Mouse (Mus musculus): ENCODE measurements around the gene C6.

Gene C6

GRCm38 (mm10) chr15:4814976-4815375, 88.0 kb downstream of the C6 start:
- no peak overlapping the region for H3K4me3 ChIP-seq (replicated peaks; ENCODE audit: low read length)
- no peaks in the 10 kb centered on the region for H3K36me3 ChIP-seq (ENCODE audit: insufficient read depth, low read length)
- TF ChIP-seq CTCF (conservative IDR thresholded peaks at IDR 0.05; ENCODE audit: low read length) (no peak), POU5F1 (IDR thresholded peaks at IDR 0.05; ENCODE audit: borderline replicate concordance, low read length) (no peak), NANOG (IDR thresholded peaks at IDR 0.05; ENCODE audit: borderline replicate concordance, low read length) (no peak)
- H3K4me1 ChIP-seq (replicated peaks; ENCODE audit: low read depth, low read length): no peaks in the 10 kb centered on the region
- peaks cover 18% of the 10 kb centered on the region for H3K9me3 ChIP-seq (ENCODE audit: low read length)
- no peaks in the 10 kb centered on the region for H3K27me3 ChIP-seq (ENCODE audit: insufficient read depth, low read length)

GRCm38 (mm10) chr15:4815711-4816110, 88.7 kb downstream of the C6 start:
- Histone ChIP-seq H3K27me3 (ENCODE audit: insufficient read depth, low read length) (no peaks in the 10 kb centered on the region), H3K36me3 (ENCODE audit: insufficient read depth, low read length) (no peaks in the 10 kb centered on the region), H3K4me3 (replicated peaks; ENCODE audit: low read length) (no peak overlapping the region), H3K4me1 (replicated peaks; ENCODE audit: low read depth, low read length) (no peaks in the 10 kb centered on the region), H3K9me3 (ENCODE audit: low read length) (peaks cover 18% of the 10 kb centered on the region)
- TF ChIP-seq POU5F1 (IDR thresholded peaks at IDR 0.05; ENCODE audit: borderline replicate concordance, low read length) (no peak), CTCF (conservative IDR thresholded peaks at IDR 0.05; ENCODE audit: low read length) (no peak), NANOG (IDR thresholded peaks at IDR 0.05; ENCODE audit: borderline replicate concordance, low read length) (no peak)

- H3K9me3 ChIP-seq (ENCODE audit: low read length): peaks cover 18% of the 10 kb centered on the region
- TF ChIP-seq NANOG (IDR thresholded peaks at IDR 0.05; ENCODE audit: borderline replicate concordance, low read length) (no peak), POU5F1 (IDR thresholded peaks at IDR 0.05; ENCODE audit: borderline replicate concordance, low read length) (no peak), CTCF (conservative IDR thresholded peaks at IDR 0.05; ENCODE audit: low read length) (no peak)
- no peaks in the 10 kb centered on the region for H3K36me3 ChIP-seq (ENCODE audit: insufficient read depth, low read length)
- H3K4me3 ChIP-seq (replicated peaks; ENCODE audit: low read length): no peak overlapping the region
- no peaks in the 10 kb centered on the region for H3K4me1 ChIP-seq (replicated peaks; ENCODE audit: low read depth, low read length)
- H3K27me3 ChIP-seq (ENCODE audit: insufficient read depth, low read length): no peaks in the 10 kb centered on the region
Observed at GRCm38 (mm10) chr15:4816752-4817493, 89.9 kb downstream of the C6 start.

- Histone ChIP-seq H3K36me3 (ENCODE audit: insufficient read depth, low read length) (no peaks in the 10 kb centered on the region), H3K4me1 (replicated peaks; ENCODE audit: low read depth, low read length) (no peaks in the 10 kb centered on the region), H3K27me3 (ENCODE audit: insufficient read depth, low read length) (no peaks in the 10 kb centered on the region), H3K4me3 (replicated peaks; ENCODE audit: low read length) (no peak overlapping the region), H3K9me3 (ENCODE audit: low read length) (peaks cover 18% of the 10 kb centered on the region)
- TF ChIP-seq NANOG (IDR thresholded peaks at IDR 0.05; ENCODE audit: borderline replicate concordance, low read length) (no peak), POU5F1 (IDR thresholded peaks at IDR 0.05; ENCODE audit: borderline replicate concordance, low read length) (no peak), CTCF (conservative IDR thresholded peaks at IDR 0.05; ENCODE audit: low read length) (no peak)
Observed at GRCm38 (mm10) chr15:4818437-4818836, 91.5 kb downstream of the C6 start.

- Histone ChIP-seq H3K9me3 (ENCODE audit: low read length) (peaks cover 11% of the 10 kb centered on the region), H3K4me3 (replicated peaks; ENCODE audit: low read length) (no peak overlapping the region), H3K27me3 (ENCODE audit: insufficient read depth, low read length) (no peaks in the 10 kb centered on the region), H3K36me3 (ENCODE audit: insufficient read depth, low read length) (no peaks in the 10 kb centered on the region), H3K4me1 (replicated peaks; ENCODE audit: low read depth, low read length) (no peaks in the 10 kb centered on the region)
- TF ChIP-seq NANOG (IDR thresholded peaks at IDR 0.05; ENCODE audit: borderline replicate concordance, low read length) (no peak), POU5F1 (IDR thresholded peaks at IDR 0.05; ENCODE audit: borderline replicate concordance, low read length) (no peak)
Observed at GRCm38 (mm10) chr15:4821161-4821560, 94.2 kb downstream of the C6 start.

GRCm38 (mm10) chr15:4821824-4822223, 94.8 kb downstream of the C6 start:
- Histone ChIP-seq H3K36me3 (ENCODE audit: insufficient read depth, low read length) (no peaks in the 10 kb centered on the region), H3K4me1 (replicated peaks; ENCODE audit: low read depth, low read length) (no peaks in the 10 kb centered on the region), H3K9me3 (ENCODE audit: low read length) (peaks cover 4% of the 10 kb centered on the region), H3K4me3 (replicated peaks; ENCODE audit: low read length) (no peak overlapping the region), H3K27me3 (ENCODE audit: insufficient read depth, low read length) (no peaks in the 10 kb centered on the region)
- TF ChIP-seq CTCF (conservative IDR thresholded peaks at IDR 0.05; ENCODE audit: low read length): no peak
- no peak for TF ChIP-seq POU5F1 (IDR thresholded peaks at IDR 0.05; ENCODE audit: borderline replicate concordance, low read length)
- no peak for TF ChIP-seq NANOG (IDR thresholded peaks at IDR 0.05; ENCODE audit: borderline replicate concordance, low read length)

- H3K4me1 ChIP-seq (replicated peaks; ENCODE audit: low read depth, low read length): no peaks in the 10 kb centered on the region
- TF ChIP-seq POU5F1 (IDR thresholded peaks at IDR 0.05; ENCODE audit: borderline replicate concordance, low read length): no peak
- TF ChIP-seq NANOG (IDR thresholded peaks at IDR 0.05; ENCODE audit: borderline replicate concordance, low read length): no peak
- TF ChIP-seq CTCF (conservative IDR thresholded peaks at IDR 0.05; ENCODE audit: low read length): no peak
- H3K9me3 ChIP-seq (ENCODE audit: low read length): no peaks in the 10 kb centered on the region
- H3K4me3 ChIP-seq (replicated peaks; ENCODE audit: low read length): no peak overlapping the region
- H3K36me3 ChIP-seq (ENCODE audit: insufficient read depth, low read length): no peaks in the 10 kb centered on the region
- no peaks in the 10 kb centered on the region for H3K27me3 ChIP-seq (ENCODE audit: insufficient read depth, low read length)
Observed at GRCm38 (mm10) chr15:4827736-4828135, 100.8 kb downstream of the C6 start.

- peaks cover 56% of the 10 kb centered on the region for H3K9me3 ChIP-seq (ENCODE audit: low read length)
- TF ChIP-seq CTCF (conservative IDR thresholded peaks at IDR 0.05; ENCODE audit: low read length): no peak
- no peak for TF ChIP-seq NANOG (IDR thresholded peaks at IDR 0.05; ENCODE audit: borderline replicate concordance, low read length)
- no peak for TF ChIP-seq POU5F1 (IDR thresholded peaks at IDR 0.05; ENCODE audit: borderline replicate concordance, low read length)
- H3K36me3 ChIP-seq (ENCODE audit: insufficient read depth, low read length): no peaks in the 10 kb centered on the region
- no peaks in the 10 kb centered on the region for H3K27me3 ChIP-seq (ENCODE audit: insufficient read depth, low read length)
- no peak overlapping the region for H3K4me3 ChIP-seq (replicated peaks; ENCODE audit: low read length)
- H3K4me1 ChIP-seq (replicated peaks; ENCODE audit: low read depth, low read length): no peaks in the 10 kb centered on the region
Observed at GRCm38 (mm10) chr15:4836354-4836753, 109.4 kb downstream of the C6 start.

- Histone ChIP-seq H3K4me3 (replicated peaks; ENCODE audit: low read length) (no peak overlapping the region), H3K4me1 (replicated peaks; ENCODE audit: low read depth, low read length) (no peaks in the 10 kb centered on the region), H3K36me3 (ENCODE audit: insufficient read depth, low read length) (no peaks in the 10 kb centered on the region), H3K9me3 (ENCODE audit: low read length) (peaks cover 14% of the 10 kb centered on the region), H3K27me3 (ENCODE audit: insufficient read depth, low read length) (no peaks in the 10 kb centered on the region)
- TF ChIP-seq CTCF (conservative IDR thresholded peaks at IDR 0.05; ENCODE audit: low read length) (no peak), POU5F1 (IDR thresholded peaks at IDR 0.05; ENCODE audit: borderline replicate concordance, low read length) (no peak), NANOG (IDR thresholded peaks at IDR 0.05; ENCODE audit: borderline replicate concordance, low read length) (no peak)
Observed at GRCm38 (mm10) chr15:4850015-4850414, 123.0 kb downstream of the C6 start.

All from E14TG2a.4 (cell line).